Mouse (Mus musculus): Measurements from ENCODE around the gene Speer4a. TPM values are rescaled to one million over a fixed set of nuclear protein-coding genes. Genes with fewer than 3 reads are reported as not detected.
"Not testable (repeated sequence)": the region's sequence is repeated elsewhere in the genome, so short reads cannot be mapped to it uniquely, and the experiment has no call there.

Gene Speer4a
- polyA plus RNA-seq (2012; rRNA removed) (not detected in 2 replicates), polyA plus RNA-seq (2014; fragmentation: Nextera tagmentation; extraction: Ambion mirVana) (not detected in 2 replicates)

DNA sequence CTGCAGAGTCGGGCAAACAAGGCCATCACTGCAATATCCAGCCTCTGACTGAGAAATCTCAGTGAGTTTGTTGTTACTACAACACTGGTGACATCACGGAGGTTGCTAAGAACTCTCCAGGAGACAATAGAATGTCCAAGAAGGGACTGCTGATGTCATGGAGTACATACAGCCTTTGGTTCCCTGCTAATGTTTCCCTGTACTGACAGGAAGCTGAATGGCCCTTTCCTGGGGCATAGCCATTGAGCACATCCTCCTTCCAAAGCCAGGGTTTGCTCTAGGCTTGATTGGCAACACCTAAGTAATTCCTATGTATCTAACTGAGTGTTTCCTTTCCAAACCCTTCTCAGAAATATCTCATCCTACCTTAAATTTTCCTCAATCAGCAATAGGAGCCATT lies at the start of gene Speer4a:
Gene Speer4a (minus strand): TSS at position 101 of the 400 bp plus-strand sequence.
- not testable (repeated sequence) for H3K27ac ChIP-seq (replicated peaks; ENCODE audit: low read depth, low read length); H3K9me3 ChIP-seq (ENCODE audit: control insufficient read depth, low read length); H3K27me3 ChIP-seq (ENCODE audit: control insufficient read depth, insufficient read depth, low read length); DNase-seq (ENCODE audit: low spot score); H3K9ac ChIP-seq (ENCODE audit: low read depth, low read length, severe bottlenecking); H3K36me3 ChIP-seq (ENCODE audit: control insufficient read depth, insufficient read depth, low read length); ATAC-seq (ENCODE audit: low FRiP score, low read depth); H3K4me1 ChIP-seq (ENCODE audit: control insufficient read depth, insufficient read depth, low read length); H3K4me3 ChIP-seq (replicated peaks; ENCODE audit: low read length); H3K4me2 ChIP-seq (replicated peaks; ENCODE audit: low read depth, low read length, severe bottlenecking)
- 69% methylated on average over 2 of the region's 2 CpGs for WGBS

DNA sequence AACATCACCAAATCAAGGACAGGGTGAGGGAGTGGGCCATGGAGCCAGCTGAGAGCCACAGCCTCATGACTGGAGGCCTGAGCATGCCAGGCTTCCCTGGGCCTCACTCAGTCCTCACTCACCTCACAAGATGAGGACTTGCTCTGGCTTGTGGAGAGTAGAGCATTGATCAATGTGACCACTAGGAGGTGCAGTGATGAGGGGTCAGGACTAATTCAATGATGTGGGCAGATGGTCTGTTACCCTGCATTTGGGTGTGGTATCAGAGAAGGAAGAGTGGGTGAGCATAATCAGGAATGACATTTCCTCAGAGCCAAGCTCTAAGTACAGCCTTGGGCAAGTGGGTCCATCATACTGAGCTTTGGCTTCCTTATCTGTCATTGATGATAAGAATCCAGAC lies 39.7 kb upstream of the Speer4a start:
- not testable (repeated sequence) for ATAC-seq (ENCODE audit: low FRiP score, low read depth); DNase-seq (ENCODE audit: low spot score); H3K27ac ChIP-seq (replicated peaks; ENCODE audit: low read depth, low read length); H3K36me3 ChIP-seq (ENCODE audit: control insufficient read depth, insufficient read depth, low read length); H3K4me3 ChIP-seq (replicated peaks; ENCODE audit: low read length); H3K27me3 ChIP-seq (ENCODE audit: control insufficient read depth, insufficient read depth, low read length); H3K9ac ChIP-seq (ENCODE audit: low read depth, low read length, severe bottlenecking); H3K4me1 ChIP-seq (ENCODE audit: control insufficient read depth, insufficient read depth, low read length); H3K4me2 ChIP-seq (replicated peaks; ENCODE audit: low read depth, low read length, severe bottlenecking); H3K9me3 ChIP-seq (ENCODE audit: control insufficient read depth, low read length)

GRCm38 (mm10) chr5:26070716-26071115 lies 31.4 kb upstream of the Speer4a start:
- no peak for TF ChIP-seq POLR2A (IDR thresholded peaks at IDR 0.05; ENCODE audit: borderline replicate concordance, extremely low read depth, insufficient read depth, insufficient read length)
- ATAC-seq (ENCODE audit: low FRiP score, low read depth) (no peak), DNase-seq (ENCODE audit: low spot score) (no peak)
- no peaks in the 10 kb centered on the region for H3K9me3 ChIP-seq (ENCODE audit: control insufficient read depth, low read length)
- H3K27ac ChIP-seq (replicated peaks; ENCODE audit: low read depth, low read length), result no peak overlapping the region
- no peaks in the 10 kb centered on the region for H3K4me1 ChIP-seq (ENCODE audit: control insufficient read depth, insufficient read depth, low read length)
- no peak overlapping the region for H3K9ac ChIP-seq (ENCODE audit: low read depth, low read length, severe bottlenecking)
- H3K4me3 ChIP-seq (replicated peaks; ENCODE audit: low read length), result no peak overlapping the region
- H3K27me3 ChIP-seq (ENCODE audit: control insufficient read depth, insufficient read depth, low read length), result no peaks in the 10 kb centered on the region
- 88% methylated on average over 24 of the region's 24 CpGs for WGBS
- no peaks in the 10 kb centered on the region for H3K36me3 ChIP-seq (ENCODE audit: control insufficient read depth, insufficient read depth, low read length)
- H3K4me2 ChIP-seq (replicated peaks; ENCODE audit: low read depth, low read length, severe bottlenecking), result no peak overlapping the region

GRCm38 (mm10) chr5:26058481-26058880 lies 19.1 kb upstream of the Speer4a start, which contains the start of gene Gm7347:
Gene Gm7347 (minus strand): TSS chr5:26058581.
- not testable (repeated sequence) for H3K4me2 ChIP-seq (replicated peaks; ENCODE audit: low read depth, low read length, severe bottlenecking); H3K27me3 ChIP-seq (ENCODE audit: control insufficient read depth, insufficient read depth, low read length); H3K9me3 ChIP-seq (ENCODE audit: control insufficient read depth, low read length); H3K9ac ChIP-seq (ENCODE audit: low read depth, low read length, severe bottlenecking); H3K4me3 ChIP-seq (replicated peaks; ENCODE audit: low read length); DNase-seq (ENCODE audit: low spot score); H3K36me3 ChIP-seq (ENCODE audit: control insufficient read depth, insufficient read depth, low read length); H3K4me1 ChIP-seq (ENCODE audit: control insufficient read depth, insufficient read depth, low read length); ATAC-seq (ENCODE audit: low FRiP score, low read depth); H3K27ac ChIP-seq (replicated peaks; ENCODE audit: low read depth, low read length)
- WGBS, result no CpG with 5 or more reads among the region's 2 CpGs

DNA sequence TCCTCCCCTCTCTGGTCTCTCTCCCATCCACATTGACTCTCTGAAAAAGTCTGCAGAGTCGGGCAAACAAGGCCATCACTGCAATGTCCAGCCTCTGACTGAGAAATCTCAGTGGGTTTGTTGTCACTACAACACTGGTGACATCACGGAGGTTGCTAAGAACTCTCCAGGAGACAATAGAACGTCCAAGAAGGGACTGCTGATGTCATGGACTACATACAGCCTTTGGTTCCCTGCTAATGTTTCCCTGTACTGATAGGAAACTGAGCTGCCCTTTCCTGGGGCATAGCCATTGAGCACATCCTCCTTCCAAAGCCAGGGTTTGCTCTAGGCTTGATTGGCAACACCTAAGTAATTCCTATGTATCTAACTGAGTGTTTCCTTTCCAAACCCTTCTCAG lies 16.5 kb downstream of the Speer4a start, which contains the start of gene Gm5862:
Gene Gm5862 (minus strand): TSS at position 101 of the 400 bp plus-strand sequence.
- not testable (repeated sequence) for H3K4me3 ChIP-seq (replicated peaks; ENCODE audit: low read length); H3K27me3 ChIP-seq (ENCODE audit: control insufficient read depth, insufficient read depth, low read length); ATAC-seq (ENCODE audit: low FRiP score, low read depth); H3K27ac ChIP-seq (replicated peaks; ENCODE audit: low read depth, low read length); H3K36me3 ChIP-seq (ENCODE audit: control insufficient read depth, insufficient read depth, low read length); H3K9ac ChIP-seq (ENCODE audit: low read depth, low read length, severe bottlenecking); DNase-seq (ENCODE audit: low spot score); H3K9me3 ChIP-seq (ENCODE audit: control insufficient read depth, low read length); H3K4me1 ChIP-seq (ENCODE audit: control insufficient read depth, insufficient read depth, low read length); H3K4me2 ChIP-seq (replicated peaks; ENCODE audit: low read depth, low read length, severe bottlenecking)
- WGBS, result no CpG with 5 or more reads among the region's 3 CpGs

- 65% methylated on average over 6 of the region's 7 CpGs for WGBS
- not testable (repeated sequence) for H3K27me3 ChIP-seq (ENCODE audit: control insufficient read depth, insufficient read depth, low read length); H3K9ac ChIP-seq (ENCODE audit: low read depth, low read length, severe bottlenecking); DNase-seq (ENCODE audit: low spot score); ATAC-seq (ENCODE audit: low FRiP score, low read depth); H3K27ac ChIP-seq (replicated peaks; ENCODE audit: low read depth, low read length); H3K9me3 ChIP-seq (ENCODE audit: control insufficient read depth, low read length); H3K36me3 ChIP-seq (ENCODE audit: control insufficient read depth, insufficient read depth, low read length); H3K4me2 ChIP-seq (replicated peaks; ENCODE audit: low read depth, low read length, severe bottlenecking); H3K4me1 ChIP-seq (ENCODE audit: control insufficient read depth, insufficient read depth, low read length); H3K4me3 ChIP-seq (replicated peaks; ENCODE audit: low read length)
Observed at GRCm38 (mm10) chr5:26007697-26008096, 31.7 kb downstream of the Speer4a start.

GRCm38 (mm10) chr5:26006937-26007695 lies 32.2 kb downstream of the Speer4a start:
- H3K9me3 ChIP-seq (ENCODE audit: control insufficient read depth, low read length); H3K27ac ChIP-seq (replicated peaks; ENCODE audit: low read depth, low read length); H3K4me1 ChIP-seq (ENCODE audit: control insufficient read depth, insufficient read depth, low read length); H3K27me3 ChIP-seq (ENCODE audit: control insufficient read depth, insufficient read depth, low read length); H3K9ac ChIP-seq (ENCODE audit: low read depth, low read length, severe bottlenecking); DNase-seq (ENCODE audit: low spot score); H3K36me3 ChIP-seq (ENCODE audit: control insufficient read depth, insufficient read depth, low read length): not testable (repeated sequence)
- Histone ChIP-seq H3K4me2 (replicated peaks; ENCODE audit: low read depth, low read length, severe bottlenecking) (peak overlapping the region; percentile 33), H3K4me3 (replicated peaks; ENCODE audit: low read length) (peak overlapping the region; percentile 10)
- ATAC-seq (ENCODE audit: low FRiP score, low read depth), result peak; percentile 47
- WGBS, result 24% methylated on average over 41 of the region's 45 CpGs

GRCm38 (mm10) chr5:26004698-26005097 lies 34.7 kb downstream of the Speer4a start, which contains the start of gene Gm1979:
Gene Gm1979 (minus strand): TSS chr5:26004798.
- DNase-seq (ENCODE audit: low spot score); ATAC-seq (ENCODE audit: low FRiP score, low read depth); H3K9ac ChIP-seq (ENCODE audit: low read depth, low read length, severe bottlenecking); H3K9me3 ChIP-seq (ENCODE audit: control insufficient read depth, low read length); H3K4me1 ChIP-seq (ENCODE audit: control insufficient read depth, insufficient read depth, low read length); H3K36me3 ChIP-seq (ENCODE audit: control insufficient read depth, insufficient read depth, low read length); H3K4me3 ChIP-seq (replicated peaks; ENCODE audit: low read length); H3K4me2 ChIP-seq (replicated peaks; ENCODE audit: low read depth, low read length, severe bottlenecking); H3K27ac ChIP-seq (replicated peaks; ENCODE audit: low read depth, low read length); H3K27me3 ChIP-seq (ENCODE audit: control insufficient read depth, insufficient read depth, low read length): not testable (repeated sequence)
- WGBS, result 92% methylated on average over 1 of the region's 2 CpGs

Measured in limb, embryonic 14.5 days (tissue).